Mouse (Mus musculus): ENCODE data around the gene Vmn1r1. TPM values are rescaled to one million over a fixed set of nuclear protein-coding genes. Genes with fewer than 3 reads are reported as not detected.

Gene Vmn1r1
- polyA plus RNA-seq, 1 experiment from 2014 or later: not detected

DNA sequence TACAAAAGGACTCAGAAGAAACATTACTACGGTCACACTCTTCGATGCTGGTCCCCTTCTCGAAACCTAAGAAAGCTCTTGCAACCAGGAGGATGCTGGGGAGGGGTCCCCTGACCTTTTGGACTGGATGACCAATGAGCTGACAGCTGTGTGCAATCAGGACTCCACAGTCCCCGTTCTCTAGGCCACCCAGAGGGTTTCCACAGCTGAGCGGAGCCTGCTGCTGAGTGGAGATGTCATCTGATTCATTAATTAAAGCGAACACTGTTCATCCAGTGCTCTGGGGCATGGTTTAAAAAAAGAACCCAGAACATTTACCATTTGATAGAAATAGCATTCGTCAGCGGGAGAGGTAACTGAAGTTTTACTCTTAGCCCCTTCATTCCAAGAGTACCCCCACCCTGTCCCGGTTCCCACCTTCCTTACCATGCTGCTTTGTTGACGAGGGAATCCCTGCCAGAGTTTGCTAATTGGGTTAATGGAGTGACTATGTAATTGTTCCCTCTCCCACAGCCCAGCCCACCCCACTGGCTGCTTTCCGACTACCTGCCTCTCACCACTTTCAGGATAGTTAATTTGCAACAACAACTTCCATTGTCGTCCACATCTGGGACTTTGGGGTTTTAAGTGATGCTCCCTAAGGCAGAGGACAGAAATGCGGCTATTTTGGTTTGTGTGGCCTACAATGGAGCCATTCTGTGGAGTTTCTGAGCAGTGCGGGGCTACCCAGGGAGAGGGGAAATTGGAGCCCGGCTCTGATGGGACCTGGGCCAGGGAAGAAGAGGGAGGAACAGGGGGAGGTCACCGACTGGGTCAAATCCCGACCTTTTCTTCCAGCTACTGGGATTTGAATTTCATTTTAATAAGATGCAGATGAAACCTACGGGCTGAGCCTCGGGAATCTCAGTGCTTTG, 50.4 kb downstream of the Vmn1r1 start:
- Histone ChIP-seq H3K27ac (no peak overlapping the region), H3K36me3 (ENCODE audit: inconsistent target) (no peaks in the 10 kb centered on the region), H3K79me2 (ENCODE audit: inconsistent target) (no peaks in the 10 kb centered on the region), H3K4me3 (ENCODE audit: inconsistent target) (no peak overlapping the region)
- 86% methylated on average over 19 of the region's 19 CpGs for WGBS (ENCODE audit: missing documents)

DNA sequence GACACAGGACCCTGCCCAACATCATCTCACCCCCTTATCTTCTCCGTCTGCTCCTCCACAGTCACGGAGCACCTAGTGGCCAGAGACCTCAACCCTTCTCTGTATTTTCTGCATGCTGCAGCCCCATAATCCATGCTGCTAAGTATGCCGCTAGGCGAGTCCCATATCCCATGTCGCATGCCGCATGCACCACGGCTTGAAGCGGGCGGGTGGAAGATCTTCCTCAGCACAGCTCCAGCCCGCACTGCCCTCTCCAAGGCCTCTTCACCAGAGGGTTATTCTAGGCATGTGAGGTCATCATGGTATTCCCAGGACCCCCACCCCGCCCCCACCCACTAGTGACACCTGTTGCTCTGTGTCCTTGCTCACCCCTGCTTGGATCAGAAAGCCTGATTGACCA, 51.2 kb downstream of the Vmn1r1 start:
- Histone ChIP-seq H3K4me3 (ENCODE audit: inconsistent target) (no peak overlapping the region), H3K36me3 (ENCODE audit: inconsistent target) (no peaks in the 10 kb centered on the region), H3K79me2 (ENCODE audit: inconsistent target) (no peaks in the 10 kb centered on the region), H3K27ac (no peak overlapping the region)
- WGBS (ENCODE audit: missing documents): 94% methylated on average over 10 of the region's 11 CpGs

DNA sequence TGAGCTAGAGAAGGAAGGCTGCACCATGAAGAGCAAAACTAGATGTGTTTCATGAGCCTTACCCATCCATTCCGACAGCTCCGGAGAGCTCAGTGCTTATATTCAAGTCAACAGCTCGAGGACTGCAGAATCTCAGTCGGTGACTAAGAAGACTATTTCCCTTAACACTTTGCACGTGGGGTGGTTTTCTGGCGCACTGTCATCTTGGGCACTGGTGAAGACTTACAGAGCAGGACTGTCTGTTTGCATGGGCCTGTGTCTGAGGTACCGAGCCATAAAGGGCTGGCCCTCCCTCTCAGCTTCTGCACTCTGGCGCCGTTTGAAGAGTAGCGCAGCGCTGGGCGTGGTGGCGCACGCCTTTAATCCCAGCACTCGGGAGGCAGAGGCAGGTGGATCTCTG, 51.9 kb downstream of the Vmn1r1 start:
- WGBS (ENCODE audit: missing documents): 87% methylated on average over 13 of the region's 15 CpGs
- H3K36me3 ChIP-seq (ENCODE audit: inconsistent target): no peaks in the 10 kb centered on the region
- no peak overlapping the region for H3K4me3 ChIP-seq (ENCODE audit: inconsistent target)
- no peak overlapping the region for H3K27ac ChIP-seq
- H3K79me2 ChIP-seq (ENCODE audit: inconsistent target): no peaks in the 10 kb centered on the region

DNA sequence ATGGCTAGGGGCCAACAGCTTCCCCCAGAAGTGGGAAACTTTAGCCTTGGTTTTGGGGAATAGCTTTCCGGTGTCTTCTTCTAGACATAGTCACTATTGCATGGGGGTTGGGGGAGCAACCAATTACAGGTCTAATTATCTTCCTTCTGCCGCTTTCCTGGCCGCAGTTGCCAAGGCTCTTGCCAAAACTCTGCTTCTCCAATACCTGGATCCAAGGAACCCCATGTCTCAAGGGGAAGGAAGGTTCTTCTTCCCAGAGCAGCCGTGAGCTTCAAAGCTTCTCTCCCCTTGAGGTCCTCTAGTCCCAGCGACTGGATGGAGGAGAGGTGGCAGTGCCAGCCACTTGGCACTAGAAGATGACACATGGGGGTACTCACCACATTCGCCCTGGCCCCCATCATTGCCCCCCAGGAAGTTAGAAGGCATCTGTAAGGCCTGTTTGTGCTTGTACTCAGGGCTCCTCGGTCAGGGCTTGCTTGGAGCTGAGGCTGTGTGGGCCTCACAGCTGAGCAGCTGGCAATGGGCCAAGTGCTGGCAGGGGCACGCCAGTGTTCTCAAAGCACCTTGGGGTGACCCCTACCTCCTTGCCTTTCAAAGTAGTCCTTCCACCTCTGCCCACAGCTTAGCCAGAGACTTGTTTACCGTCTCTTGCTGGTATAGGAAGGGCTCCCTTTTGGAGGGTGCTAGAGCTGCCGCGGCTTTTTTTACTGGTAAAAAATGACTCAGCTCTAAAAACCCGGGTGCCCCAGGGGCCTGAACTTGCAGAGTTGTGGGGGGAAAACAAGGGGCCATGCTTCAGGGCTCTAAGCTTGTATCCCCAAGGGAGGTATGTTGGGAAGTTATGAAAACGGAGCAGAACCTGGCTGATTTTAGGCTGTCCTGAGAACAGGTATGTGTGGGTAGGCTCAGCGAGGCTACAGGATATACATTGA, 52.6 kb downstream of the Vmn1r1 start:
- no peak overlapping the region for H3K27ac ChIP-seq
- no peak overlapping the region for H3K4me3 ChIP-seq (ENCODE audit: inconsistent target)
- WGBS (ENCODE audit: missing documents): 55% methylated on average over 14 of the region's 14 CpGs

DNA sequence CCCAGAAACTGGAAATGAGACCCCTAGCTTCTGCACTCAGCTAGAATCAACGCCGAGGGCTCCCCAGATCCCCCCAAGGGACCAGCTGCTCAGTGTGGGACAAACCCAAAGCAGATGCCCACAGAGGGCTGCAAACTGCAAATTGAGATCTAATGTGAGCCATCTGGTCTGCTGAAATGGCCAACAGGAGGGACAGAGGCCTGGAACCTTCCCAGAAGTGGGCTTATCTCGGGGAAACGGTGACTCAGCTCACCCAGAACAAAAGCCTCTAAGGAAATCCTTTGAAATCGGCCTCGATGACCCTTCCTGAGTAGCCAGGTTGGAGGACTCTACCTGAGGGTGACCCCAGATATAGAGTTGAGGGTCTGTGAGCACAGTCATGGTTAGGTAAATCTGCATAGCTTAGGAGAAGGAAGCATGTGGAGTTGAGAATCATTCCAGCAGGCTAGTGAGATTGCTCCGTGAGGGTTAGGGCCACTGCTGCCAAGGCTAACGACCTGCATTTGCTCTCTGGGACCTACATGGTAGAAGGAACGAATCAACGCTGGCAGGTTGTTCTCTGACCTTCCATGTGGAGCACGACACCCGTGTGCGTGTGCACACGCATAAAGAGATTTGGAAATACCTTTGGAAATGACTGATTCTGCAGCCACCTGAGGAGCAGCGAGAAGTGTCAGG, 53.4 kb downstream of the Vmn1r1 start:
- Histone ChIP-seq H3K79me2 (ENCODE audit: inconsistent target) (no peaks in the 10 kb centered on the region), H3K27ac (no peak overlapping the region), H3K36me3 (ENCODE audit: inconsistent target) (no peaks in the 10 kb centered on the region), H3K4me3 (ENCODE audit: inconsistent target) (no peak overlapping the region)
- 91% methylated on average over 15 of the region's 15 CpGs for WGBS (ENCODE audit: missing documents)

More for the DNA sequence above, 52.6 kb downstream of the Vmn1r1 start:
- no peaks in the 10 kb centered on the region for H3K36me3 ChIP-seq (ENCODE audit: inconsistent target)
- no peaks in the 10 kb centered on the region for H3K79me2 ChIP-seq (ENCODE audit: inconsistent target)

DNA sequence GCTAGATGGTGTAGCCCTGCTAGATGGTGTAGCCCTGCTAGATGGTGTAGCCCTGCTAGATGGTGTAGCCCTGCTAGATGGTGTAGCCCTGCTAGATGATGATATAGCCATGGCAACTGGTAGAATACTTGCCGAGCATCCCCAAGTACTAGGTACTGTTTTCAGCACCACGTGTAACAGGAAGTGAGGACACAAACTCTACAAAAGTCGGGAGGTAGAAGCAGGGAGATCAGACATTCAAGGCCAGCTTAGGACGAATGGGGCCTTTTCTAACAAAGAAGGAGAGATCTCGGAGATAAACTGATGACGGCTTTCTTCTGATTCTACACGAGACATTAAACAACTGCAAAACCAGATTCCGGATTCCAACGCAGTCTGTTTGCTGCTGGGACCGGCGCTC, 54.1 kb downstream of the Vmn1r1 start:
- Histone ChIP-seq H3K36me3 (ENCODE audit: inconsistent target) (no peaks in the 10 kb centered on the region), H3K79me2 (ENCODE audit: inconsistent target) (no peaks in the 10 kb centered on the region), H3K4me3 (ENCODE audit: inconsistent target) (no peak overlapping the region), H3K27ac (no peak overlapping the region)
- WGBS (ENCODE audit: missing documents): 96% methylated on average over 11 of the region's 11 CpGs

DNA sequence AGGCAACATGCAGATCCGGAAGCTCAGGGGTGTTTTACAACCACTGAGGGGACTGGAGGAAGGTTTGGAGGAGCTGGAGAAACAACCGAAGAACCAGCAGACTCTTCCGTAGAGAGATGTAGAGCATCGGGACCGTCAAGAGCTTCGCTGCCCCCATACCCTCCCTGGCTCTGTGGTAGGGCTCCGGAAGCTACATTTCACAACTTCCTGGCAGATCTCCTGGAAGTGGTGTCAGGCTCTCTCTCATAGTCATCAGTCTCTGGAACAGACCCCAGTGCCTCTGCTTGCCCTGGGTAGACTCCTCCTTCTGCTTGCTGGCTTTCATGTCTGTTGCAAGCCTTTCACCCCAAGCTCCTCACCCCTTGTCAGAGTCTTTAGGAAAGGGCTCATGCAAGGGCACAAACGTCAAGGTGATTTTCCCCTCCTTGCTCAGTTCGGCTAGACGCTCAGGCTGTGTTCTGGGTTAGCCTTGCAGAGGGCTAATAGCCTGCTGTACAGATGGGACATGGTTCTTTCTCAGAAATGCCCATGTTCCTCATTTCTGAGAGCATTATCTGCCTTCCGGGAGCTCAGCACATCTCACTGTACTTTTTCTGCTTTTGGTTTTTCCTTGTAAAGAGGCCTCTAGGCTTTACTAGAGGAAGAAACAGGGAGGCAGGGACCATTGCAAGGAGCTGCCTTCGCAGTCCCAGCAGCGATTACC, 55.7 kb downstream of the Vmn1r1 start:
- peak overlapping the region; percentile 45 for H3K27ac ChIP-seq
- WGBS (ENCODE audit: missing documents): 6% methylated on average over 13 of the region's 13 CpGs

DNA sequence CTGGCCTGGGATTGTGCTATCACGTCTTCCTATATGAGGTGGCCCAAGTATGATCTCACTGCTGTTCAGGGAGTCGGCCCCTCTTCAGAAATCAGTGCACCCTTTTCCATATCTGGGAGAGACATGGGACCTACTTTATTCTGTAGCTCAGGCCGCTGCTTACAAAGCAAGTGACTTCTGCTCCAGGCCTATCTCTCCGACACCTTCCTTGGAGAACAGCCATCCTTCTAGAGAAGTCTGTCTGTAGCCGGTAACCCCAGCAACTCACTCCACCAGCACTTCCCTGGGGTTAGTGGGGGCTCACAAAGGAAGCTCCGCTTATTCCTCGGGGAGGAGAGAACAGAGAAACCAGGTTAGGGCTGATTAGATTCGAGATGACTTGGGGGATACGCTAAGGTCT, 57.0 kb downstream of the Vmn1r1 start:
- Histone ChIP-seq H3K27ac (no peak overlapping the region), H3K36me3 (ENCODE audit: inconsistent target) (no peaks in the 10 kb centered on the region), H3K4me3 (ENCODE audit: inconsistent target) (no peak overlapping the region), H3K79me2 (ENCODE audit: inconsistent target) (no peaks in the 10 kb centered on the region)
- 95% methylated on average over 9 of the region's 9 CpGs for WGBS (ENCODE audit: missing documents)

More for the DNA sequence above, 55.7 kb downstream of the Vmn1r1 start:
- no peaks in the 10 kb centered on the region for H3K79me2 ChIP-seq (ENCODE audit: inconsistent target)
- no peaks in the 10 kb centered on the region for H3K36me3 ChIP-seq (ENCODE audit: inconsistent target)
- no peak overlapping the region for H3K4me3 ChIP-seq (ENCODE audit: inconsistent target)

DNA sequence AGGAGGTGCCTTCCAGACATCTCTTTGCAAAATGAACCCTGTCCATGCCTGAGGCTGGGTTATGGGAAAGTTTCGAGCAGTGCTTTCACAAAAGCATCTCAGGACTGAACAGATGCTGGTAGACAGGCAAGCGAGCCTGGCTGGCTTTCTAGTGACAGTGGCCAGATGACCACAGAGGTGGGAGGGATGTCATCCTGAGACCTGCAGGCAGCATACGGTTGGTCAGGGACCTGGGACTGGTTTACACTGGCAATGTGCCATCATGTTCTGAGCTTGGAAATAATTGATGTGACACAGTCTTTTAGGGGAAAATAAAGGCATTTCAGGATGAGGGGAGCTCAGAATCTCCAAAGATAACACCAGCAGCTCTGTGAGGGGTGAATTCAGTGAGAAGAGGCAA, 59.3 kb downstream of the Vmn1r1 start:
- no peaks in the 10 kb centered on the region for H3K79me2 ChIP-seq (ENCODE audit: inconsistent target)
- H3K4me3 ChIP-seq (ENCODE audit: inconsistent target): no peak overlapping the region
- H3K27ac ChIP-seq: no peak overlapping the region
- WGBS (ENCODE audit: missing documents): 88% methylated on average over 3 of the region's 3 CpGs
- no peaks in the 10 kb centered on the region for H3K36me3 ChIP-seq (ENCODE audit: inconsistent target)

Other genes starting within 250 kb of the Vmn1r1 start
- gene Enah, start 144.5 kb downstream of the Vmn1r1 start, polyA plus RNA-seq (2018): 0.13 to 0.18 TPM (median 0.14 TPM) in 3 replicates
- gene Srp9, start 39.7 kb downstream of the Vmn1r1 start, polyA plus RNA-seq (2018): 74.9 to 93.3 TPM (median 75.4 TPM) in 3 replicates
- 270 to 543 TPM (median 310 TPM) in 3 replicates for gene Degs1, start 118.3 kb upstream of the Vmn1r1 start, polyA plus RNA-seq (2018)
- 14.6 to 15.9 TPM (median 15.1 TPM) in 3 replicates for gene Fbxo28, start 177.1 kb upstream of the Vmn1r1 start, polyA plus RNA-seq (2018)
- gene Trp53bp2, start 244.7 kb upstream of the Vmn1r1 start, polyA plus RNA-seq (2018): 7.8 to 17.9 TPM (median 9.2 TPM) in 3 replicates

Measured in macrophage (primary cell).